Mouse (Mus musculus): ENCODE measurements around the gene Mrpl24.

DNA sequence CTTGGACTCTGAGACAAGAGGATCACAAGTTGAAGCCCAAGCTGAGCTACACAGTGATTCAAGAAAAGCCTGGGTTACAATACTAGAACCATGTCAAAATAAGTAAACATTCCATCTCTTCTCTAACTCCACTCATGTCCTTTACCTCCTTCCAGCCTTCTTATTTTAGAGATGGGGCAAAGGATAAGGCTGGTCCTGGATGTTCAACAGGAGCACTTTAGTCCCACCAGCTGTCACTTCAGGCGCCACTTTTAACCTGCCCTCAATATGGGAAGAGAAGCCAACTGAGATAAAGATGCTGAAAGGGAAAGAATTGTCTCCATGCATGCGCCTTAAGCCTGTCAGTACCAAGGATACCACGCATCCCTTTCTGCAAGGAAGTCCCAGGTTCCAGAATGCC lies 35.0 kb upstream of the Mrpl24 start:
- TF ChIP-seq CTCF (IDR thresholded peaks at IDR 0.05; ENCODE audit: low read depth, low read length) (no peak), POLR2A (IDR thresholded peaks at IDR 0.05; ENCODE audit: extremely low read depth, insufficient read depth, low read length) (no peak)
